Mouse (Mus musculus) heart, postnatal 0 days (tissue): ENCODE measurements around the gene Prkag3. TPM values are rescaled to one million over a fixed set of nuclear protein-coding genes. Genes with fewer than 3 reads are reported as not detected.
A peak's percentile ranks its signal among the peaks of the same experiment; 100 is the strongest.

Experiments used
- ATAC-seq: fragments of 200-750 bp; cut with Nextera tagmentation; 2 replicates; pipeline ENCODE4 v1.8.0; 2017; ENCODE audit warnings: low read depth, moderate number of reproducible peaks, moderate library complexity; ENCODE audit not compliant: insufficient read depth
- DNase-seq: peaks from one replicate; pipeline ENCODE4 v3.0.0-alpha.2; 2016; ENCODE audit warnings: low spot score
- H3K27ac ChIP-seq: fragments of 300-500 bp; sonication (generic); 2 replicates; pipeline ENCODE4 v1.5.1; 2014; ENCODE audit warnings: low read depth, mild to moderate bottlenecking
- H3K27me3 ChIP-seq: fragments of 300-500 bp; sonication (generic); 2 replicates; pipeline ENCODE4 v1.6.1; 2014; ENCODE audit warnings: low read length, mixed read lengths; ENCODE audit not compliant: control insufficient read depth, insufficient read depth
- H3K36me3 ChIP-seq: fragments of 300-500 bp; sonication (generic); replicated peaks from 2 replicates; pipeline ENCODE4 v1.6.1; 2014; ENCODE audit warnings: low read length, mixed read lengths; ENCODE audit not compliant: control insufficient read depth, insufficient read depth
- H3K4me1 ChIP-seq: fragments of 300-500 bp; sonication (generic); 2 replicates; pipeline ENCODE4 v1.6.1; 2014; ENCODE audit warnings: antibody characterized with exemption; ENCODE audit not compliant: control insufficient read depth, insufficient read depth
- H3K4me2 ChIP-seq: fragments of 300-500 bp; sonication (generic); 2 replicates; pipeline ENCODE4 v1.6.1; 2014; ENCODE audit warnings: low read depth, mild to moderate bottlenecking, low read length, moderate library complexity
- H3K4me3 ChIP-seq: fragments of 300-500 bp; sonication (generic); 2 replicates; pipeline ENCODE4 v1.5.1; 2014; ENCODE audit warnings: low read depth, low read length
- H3K9ac ChIP-seq: fragments of 300-500 bp; sonication (generic); replicated peaks from 2 replicates; pipeline ENCODE4 v1.6.1; 2014; ENCODE audit warnings: low read depth, low read length, mixed read lengths
- H3K9me3 ChIP-seq: fragments of 300-500 bp; sonication (generic); replicated peaks from 2 replicates; pipeline ENCODE4 v1.6.1; 2016; ENCODE audit warnings: low read length; ENCODE audit not compliant: control insufficient read depth
- CTCF ChIP-seq: IDR thresholded peaks from 2 replicates; pipeline ENCODE4 v1.5.1; 2016; ENCODE audit warnings: antibody characterized with exemption, control low read depth, low read depth
- EP300 ChIP-seq: IDR thresholded peaks from 2 replicates; pipeline ENCODE4 v1.6.1; 2016; ENCODE audit warnings: antibody characterized with exemption, low read depth
- WGBS: fragments of 180-500 bp; shearing (Covaris S2); extraction: QIAGEN DNeasy Blood & Tissue Kit; methylation state at CpG from one replicate; pipeline ENCODE4 v1.1.7; 2014; 5-methylcytosine and 5-hydroxymethylcytosine counted together
- polyA plus RNA-seq: library from polyadenylated mRNA; unstranded; fragments of >200 nt; fragmentation: Nextera tagmentation; extraction: Ambion mirVana; gene quantifications from 2 replicates; pipeline ENCODE4 v1.2.1, GENCODE M21; 2015
- total RNA-seq: library from RNA; depleted of rRNA; stranded (reverse); fragments of >200 nt; gene quantifications from 2 replicates; pipeline ENCODE4 v1.2.3, GENCODE M21; 2014; ENCODE audit warnings: low replicate concordance; rRNA removed

Prkag3 gene
- 2.4 and 9.6 TPM in 2 replicates for total RNA-seq
- 2.0 and 2.5 TPM in 2 replicates for polyA plus RNA-seq

DNA sequence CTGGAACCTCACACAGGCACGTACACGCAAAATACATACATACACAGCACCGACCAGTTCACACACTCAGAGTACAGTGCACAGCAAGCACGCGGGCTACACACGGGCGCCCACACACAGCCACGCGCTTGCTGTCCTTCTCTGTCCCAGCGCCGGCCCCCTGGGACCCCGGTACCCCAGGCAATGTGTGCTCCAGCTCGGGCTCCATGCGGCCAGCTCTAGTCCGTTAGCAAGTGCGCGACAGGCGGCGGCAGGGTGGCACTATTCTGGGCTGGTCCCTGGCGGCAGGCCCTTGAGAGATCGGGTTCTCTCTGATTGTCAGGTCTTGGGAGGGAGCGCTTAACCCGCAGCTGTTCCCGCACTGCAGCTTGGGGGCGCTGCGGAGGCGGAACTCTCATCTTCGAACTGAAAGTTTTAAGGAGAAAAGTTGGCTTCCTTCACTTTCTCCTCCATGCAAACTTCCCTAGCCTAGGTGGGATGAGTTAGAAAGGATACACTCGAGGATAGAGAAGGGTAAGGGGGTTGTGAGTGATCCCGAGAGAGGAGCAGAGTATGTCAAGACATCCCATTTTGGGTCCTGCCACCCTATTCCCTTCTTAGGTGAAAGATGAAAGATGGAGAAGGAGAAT, at the start of gene Prkag3:
Prkag3 (minus strand) TSS at position 579 of the 629 bp plus-strand sequence.
- peak within 1 kb of the TSS; percentile 81 for H3K27ac ChIP-seq
- no peaks in the 10 kb centered on the region for H3K27me3 ChIP-seq
- no peaks in the 10 kb centered on the region for H3K9me3 ChIP-seq
- H3K36me3 ChIP-seq: no peaks in the 10 kb centered on the region
- peak within 1 kb of the TSS; percentile 38 for H3K9ac ChIP-seq
- WGBS: 8% methylated on average over 30 of the region's 30 CpGs
- peak within 1 kb of the TSS; percentile 36 for H3K4me3 ChIP-seq
- H3K4me2 ChIP-seq: peak within 1 kb of the TSS; percentile 55
- ATAC-seq (peak; percentile 86), DNase-seq (peak; percentile 82)
- TF ChIP-seq EP300 (no peak), CTCF (peak; percentile 60)
- no peaks in the 10 kb centered on the region; the same call in 1 of the 2 replicates for H3K4me1 ChIP-seq

DNA sequence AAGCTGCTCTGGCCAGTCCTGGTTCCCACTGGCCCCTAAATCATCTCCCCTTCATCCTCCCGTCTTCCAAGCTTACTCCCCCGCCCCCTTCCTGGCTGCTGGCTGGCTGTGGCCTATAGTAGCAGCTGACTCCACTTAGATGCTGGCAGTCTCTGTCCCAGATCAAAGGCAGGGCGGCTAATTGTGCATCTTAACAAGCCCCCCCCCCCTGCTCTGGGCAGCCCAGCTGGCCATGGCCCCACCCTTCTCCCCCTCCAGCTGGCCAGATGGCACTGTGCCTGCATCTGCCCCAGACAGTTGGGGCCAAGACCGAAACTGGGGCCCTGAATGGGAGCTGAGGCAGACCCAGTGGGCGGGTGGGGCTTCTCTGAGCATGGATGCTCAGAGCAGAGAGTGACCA, 48.4 kb upstream of the Prkag3 start:
- no peak overlapping the region for H3K4me3 ChIP-seq
- H3K9ac ChIP-seq: no peak overlapping the region
- no peaks in the 10 kb centered on the region for H3K9me3 ChIP-seq
- TF ChIP-seq CTCF: no peak
- no peak for TF ChIP-seq EP300
- 21% methylated on average over 5 of the region's 5 CpGs for WGBS
- ATAC-seq (no peak), DNase-seq (no peak)
- H3K36me3 ChIP-seq: no peaks in the 10 kb centered on the region
- peaks cover 98% of the 10 kb centered on the region for H3K27me3 ChIP-seq
- no peak overlapping the region for H3K27ac ChIP-seq
- H3K4me1 ChIP-seq: no peaks in the 10 kb centered on the region
- no peak overlapping the region for H3K4me2 ChIP-seq

DNA sequence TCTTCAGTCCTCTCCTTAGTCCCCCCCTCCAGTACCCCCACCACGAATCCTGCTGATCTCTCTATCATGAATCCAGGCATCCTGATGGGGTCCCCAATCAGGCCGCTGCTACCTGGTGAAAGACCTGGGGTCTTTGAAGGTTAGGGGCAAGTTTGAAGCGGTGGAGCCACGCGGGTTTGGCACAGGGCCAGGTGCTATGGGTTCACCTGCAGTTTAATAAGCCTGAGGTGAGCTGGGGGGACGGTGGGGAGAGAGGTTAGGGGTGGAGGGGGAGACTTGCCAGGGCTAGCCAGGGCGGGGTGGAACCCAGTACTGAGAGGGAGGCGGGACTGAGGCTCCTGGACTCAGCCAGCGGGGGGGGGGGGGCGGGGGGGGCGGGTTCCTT, 46.1 kb upstream of the Prkag3 start:
- no peak overlapping the region for H3K27ac ChIP-seq
- H3K4me2 ChIP-seq: no peak overlapping the region
- WGBS: 3% methylated on average over 7 of the region's 11 CpGs
- no peak for DNase-seq
- H3K9ac ChIP-seq: no peak overlapping the region
- H3K27me3 ChIP-seq: peaks cover 99% of the 10 kb centered on the region
- no peaks in the 10 kb centered on the region for H3K4me1 ChIP-seq
- 0 out of 2 replicates have a peak, but pooled peaks have one; percentile 5 for ATAC-seq
- no peak overlapping the region for H3K4me3 ChIP-seq
- no peaks in the 10 kb centered on the region for H3K9me3 ChIP-seq
- no peaks in the 10 kb centered on the region for H3K36me3 ChIP-seq
- TF ChIP-seq EP300: no peak
- TF ChIP-seq CTCF: no peak

DNA sequence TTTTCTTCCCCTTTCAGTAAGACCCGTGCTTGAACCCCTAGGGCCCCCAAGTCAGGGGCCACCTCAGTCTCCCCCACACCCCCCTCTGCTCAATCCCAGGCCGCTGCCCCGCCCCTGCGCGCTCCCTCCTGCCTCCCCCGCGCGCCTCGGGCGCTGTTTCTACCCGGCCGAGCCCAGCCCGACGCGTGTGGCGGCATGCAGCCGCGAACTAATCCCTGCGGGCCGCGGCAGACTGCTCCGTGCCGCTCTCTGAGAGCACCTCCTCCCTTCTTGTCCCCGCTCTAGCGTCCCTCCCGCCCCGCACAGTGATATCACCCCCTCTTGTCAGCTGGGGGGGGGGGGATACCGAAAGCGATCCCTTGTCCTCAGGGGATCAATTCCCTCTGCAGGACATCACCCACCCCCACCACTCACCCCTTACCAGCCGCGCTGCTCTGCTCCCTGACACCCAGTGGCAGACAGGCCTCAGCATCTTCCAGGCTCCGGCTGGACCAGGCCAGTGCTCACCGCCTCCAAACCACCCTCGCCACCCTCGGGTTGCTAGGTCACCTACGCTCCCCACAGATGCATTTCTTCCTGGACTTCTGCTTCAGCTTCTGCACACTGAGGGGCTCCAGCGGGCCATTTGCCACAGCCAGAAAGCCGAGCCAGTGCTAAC, 45.6 kb upstream of the Prkag3 start:
- H3K27ac ChIP-seq: no peak overlapping the region
- H3K9me3 ChIP-seq: no peaks in the 10 kb centered on the region
- H3K4me2 ChIP-seq: peak overlapping the region; percentile 32
- peak overlapping the region; percentile 23; the same call in 1 of the 2 replicates for H3K4me3 ChIP-seq
- DNase-seq (no peak), ATAC-seq (no peak)
- H3K4me1 ChIP-seq: no peaks in the 10 kb centered on the region
- 2% methylated on average over 35 of the region's 38 CpGs for WGBS
- TF ChIP-seq EP300: no peak
- TF ChIP-seq CTCF: no peak
- H3K27me3 ChIP-seq: peaks cover 99% of the 10 kb centered on the region
- no peaks in the 10 kb centered on the region for H3K36me3 ChIP-seq
- H3K9ac ChIP-seq: no peak overlapping the region

DNA sequence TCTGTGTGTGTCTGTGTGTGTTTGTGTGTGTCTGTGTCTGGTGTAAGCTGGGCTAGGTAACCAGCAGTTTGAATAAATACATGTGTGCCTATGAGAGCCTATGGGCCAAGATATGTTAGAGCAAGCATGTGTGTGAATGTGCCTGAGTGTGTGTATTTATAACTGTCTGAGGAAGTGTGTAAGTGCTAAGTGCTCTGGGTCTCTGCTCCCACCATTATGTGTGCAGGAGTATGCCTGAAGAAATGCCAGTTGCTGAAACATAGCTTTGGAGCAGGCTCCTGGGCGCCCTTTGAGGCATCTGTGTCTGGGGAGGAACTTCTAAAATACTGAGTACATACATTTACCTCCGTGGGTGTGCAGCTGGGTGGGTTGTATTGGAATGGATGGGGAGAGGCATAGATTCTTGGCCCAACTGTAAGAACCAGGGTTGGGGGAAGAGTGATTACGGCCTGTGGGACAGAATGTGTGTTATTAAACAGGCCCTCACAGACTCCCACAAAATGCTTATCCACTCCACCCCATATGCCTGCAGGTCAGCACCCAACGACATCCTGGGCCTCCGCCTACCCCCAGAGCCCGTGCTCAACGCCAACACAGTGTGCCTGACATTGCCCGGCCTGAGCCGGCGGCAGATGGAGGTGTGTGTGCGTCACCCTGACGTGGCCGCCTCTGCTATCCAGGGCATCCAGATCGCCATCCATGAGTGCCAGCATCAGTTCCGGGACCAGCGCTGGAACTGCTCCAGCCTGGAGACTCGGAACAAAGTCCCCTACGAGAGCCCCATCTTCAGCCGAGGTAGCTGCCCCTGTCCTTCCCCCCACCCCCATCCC, 44.0 kb upstream of the Prkag3 start:
- Histone ChIP-seq H3K27ac (no peak overlapping the region), H3K27me3 (peaks cover 99% of the 10 kb centered on the region), H3K4me2 (no peak overlapping the region), H3K9me3 (no peaks in the 10 kb centered on the region), H3K4me1 (no peaks in the 10 kb centered on the region), H3K36me3 (no peaks in the 10 kb centered on the region), H3K9ac (no peak overlapping the region), H3K4me3 (no peak overlapping the region)
- ATAC-seq (no peak), DNase-seq (no peak)
- TF ChIP-seq EP300 (no peak), CTCF (no peak)
- WGBS: 15% methylated on average over 19 of the region's 19 CpGs
